Mouse (Mus musculus) bone marrow, adult 2 months (tissue): ENCODE measurements around the gene Mnd1. TPM values are rescaled to one million over a fixed set of nuclear protein-coding genes. Genes with fewer than 3 reads are reported as not detected.

Experiments
- H3K27ac ChIP-seq: fragments of 200-500 bp; 2 replicates; pipeline ENCODE4 v1.5.1; 2012; ENCODE audit warnings: low read depth, mild to moderate bottlenecking, control low read depth, inconsistent platforms, low read length; ENCODE audit not compliant: control insufficient read depth, poor library complexity, insufficient read depth
- H3K4me1 ChIP-seq: fragments of 200-500 bp; 2 replicates; pipeline ENCODE4 v1.6.1; 2011; ENCODE audit warnings: low read length; ENCODE audit not compliant: control insufficient read depth, insufficient read depth
- H3K4me3 ChIP-seq: fragments of 200-500 bp; replicated peaks from 2 replicates; pipeline ENCODE3; 2011; ENCODE audit warnings: mild to moderate bottlenecking, low read depth, low read length, control low read depth; ENCODE audit not compliant: control insufficient read depth
- CTCF ChIP-seq: fragments of 200-500 bp; IDR thresholded peaks from 2 replicates; pipeline ENCODE4 v1.5.1; 2011; ENCODE audit warnings: low read length, control low read depth; ENCODE audit not compliant: control insufficient read depth, insufficient read depth
- POLR2A ChIP-seq: fragments of 200-500 bp; IDR thresholded peaks from 2 replicates; pipeline ENCODE4 v1.6.1; 2011; ENCODE audit warnings: low read depth, mild to moderate bottlenecking, control low read depth, low read length, borderline replicate concordance; ENCODE audit not compliant: control insufficient read depth
- WGBS: fragments of 180-500 bp; shearing (Covaris S2); methylation state at CpG from one replicate; pipeline ENCODE4 v1.1.7; 2018; 5-methylcytosine and 5-hydroxymethylcytosine counted together
- polyA plus RNA-seq: library from polyadenylated mRNA; stranded (reverse); fragments of >200 nt; gene quantifications from 2 replicates; pipeline ENCODE4 v1.2.4, GENCODE M21; 2011; ENCODE audit warnings: low replicate concordance; ENCODE audit not compliant: missing spikeins, insufficient read depth, insufficient read length

Gene Mnd1
- polyA plus RNA-seq, 1 experiment = 11.7 TPM

DNA sequence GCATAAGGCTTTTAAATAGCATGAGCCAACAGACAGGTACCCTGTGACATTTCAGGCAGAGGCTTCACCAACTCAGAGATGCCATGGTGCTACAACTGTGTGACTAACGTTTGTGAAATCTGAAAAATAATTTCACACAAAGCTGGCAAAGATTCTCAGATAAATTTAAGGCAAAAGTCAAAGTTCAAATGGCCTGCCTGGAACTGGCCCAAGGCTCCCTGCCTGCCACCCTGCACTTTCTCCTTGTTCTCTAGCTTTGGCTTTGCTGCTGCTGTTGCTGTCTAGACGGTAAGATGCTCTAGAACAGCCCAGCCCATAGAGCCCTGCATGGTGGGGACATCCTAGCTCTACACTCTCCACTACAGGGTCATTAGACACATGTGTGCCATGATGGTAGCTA lies 49.5 kb downstream of the Mnd1 start:
- TF ChIP-seq CTCF (no peak), POLR2A (no peak)
- no peak overlapping the region for H3K27ac ChIP-seq
- H3K4me3 ChIP-seq = no peak overlapping the region
- WGBS = 80% methylated on average over 2 of the region's 2 CpGs
- H3K4me1 ChIP-seq = no peaks in the 10 kb centered on the region; the same call in 1 of the 2 replicates

DNA sequence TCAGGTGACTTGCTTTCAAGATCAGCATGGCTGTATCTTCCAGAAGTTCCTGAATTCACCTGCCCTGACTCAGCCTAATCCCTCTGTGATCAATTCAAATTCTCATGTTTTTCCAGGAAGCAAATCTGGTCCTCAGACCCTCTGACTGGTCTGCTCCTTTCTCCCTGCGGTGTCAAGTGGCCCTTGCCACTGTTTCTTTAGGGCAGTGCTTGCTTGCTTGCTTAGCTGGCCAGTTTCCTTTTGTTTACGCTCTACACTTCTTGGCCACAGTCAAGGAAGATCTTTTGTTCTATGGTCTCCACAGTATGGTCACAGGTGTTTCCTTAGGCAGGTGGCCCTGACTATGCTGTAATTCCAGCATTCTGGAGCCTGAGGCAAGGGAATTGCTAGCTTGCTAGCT lies 52.0 kb downstream of the Mnd1 start:
- Histone ChIP-seq H3K27ac (no peak overlapping the region), H3K4me3 (no peak overlapping the region), H3K4me1 (no peaks in the 10 kb centered on the region; the same call in 1 of the 2 replicates)
- 87% methylated on average over 2 of the region's 2 CpGs for WGBS
- TF ChIP-seq POLR2A (no peak), CTCF (no peak)

DNA sequence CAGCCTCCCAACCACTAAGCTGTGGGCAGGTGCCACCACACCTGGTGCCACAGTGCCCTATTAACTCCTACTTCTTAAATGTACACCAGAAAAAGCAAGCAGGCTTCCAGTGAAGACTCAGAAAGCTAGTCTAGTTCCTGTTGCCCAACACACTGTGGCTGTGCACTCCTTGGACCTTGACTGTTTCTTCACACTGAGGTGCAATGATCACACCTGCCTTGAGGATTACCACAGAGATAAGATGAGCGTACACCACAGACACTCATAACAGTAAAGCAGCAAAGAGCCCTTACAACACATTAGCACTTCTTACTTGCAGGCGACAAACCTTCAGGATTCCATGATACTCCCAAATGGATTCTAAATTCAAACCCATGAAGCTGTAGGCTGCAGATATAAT lies 62.7 kb downstream of the Mnd1 start:
- WGBS = 48% methylated on average over 2 of the region's 2 CpGs
- H3K27ac ChIP-seq = peak overlapping the region; percentile 56; the same call in 1 of the 2 replicates
- TF ChIP-seq POLR2A (no peak), CTCF (no peak)
- no peak overlapping the region for H3K4me3 ChIP-seq
- peaks cover 2% of the 10 kb centered on the region for H3K4me1 ChIP-seq

DNA sequence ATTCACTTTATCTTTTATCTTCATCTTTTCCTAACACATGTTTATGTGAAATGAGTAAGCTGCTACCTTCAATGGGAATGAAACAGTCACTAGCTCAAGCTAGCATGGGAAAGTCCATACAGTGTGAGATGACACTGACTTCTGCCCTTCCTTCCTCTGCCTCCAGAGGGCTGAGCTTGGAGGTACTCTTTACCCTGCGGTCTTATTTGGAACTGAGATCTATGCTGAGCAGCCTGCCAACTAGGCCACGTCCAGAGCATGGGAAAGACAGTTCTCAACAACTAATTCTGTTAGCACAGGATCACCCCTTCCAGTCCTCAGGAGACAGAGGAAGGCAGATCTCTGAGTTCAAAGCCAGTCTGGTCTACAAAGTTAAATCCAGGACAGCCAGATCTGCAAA lies 64.6 kb downstream of the Mnd1 start:
- WGBS = 46% methylated on average over 2 of the region's 2 CpGs
- H3K4me3 ChIP-seq = no peak overlapping the region
- peaks cover 2% of the 10 kb centered on the region for H3K4me1 ChIP-seq
- no peak overlapping the region for H3K27ac ChIP-seq
- peak; percentile 44; the same call in 1 of the 2 replicates for TF ChIP-seq CTCF
- no peak for TF ChIP-seq POLR2A

DNA sequence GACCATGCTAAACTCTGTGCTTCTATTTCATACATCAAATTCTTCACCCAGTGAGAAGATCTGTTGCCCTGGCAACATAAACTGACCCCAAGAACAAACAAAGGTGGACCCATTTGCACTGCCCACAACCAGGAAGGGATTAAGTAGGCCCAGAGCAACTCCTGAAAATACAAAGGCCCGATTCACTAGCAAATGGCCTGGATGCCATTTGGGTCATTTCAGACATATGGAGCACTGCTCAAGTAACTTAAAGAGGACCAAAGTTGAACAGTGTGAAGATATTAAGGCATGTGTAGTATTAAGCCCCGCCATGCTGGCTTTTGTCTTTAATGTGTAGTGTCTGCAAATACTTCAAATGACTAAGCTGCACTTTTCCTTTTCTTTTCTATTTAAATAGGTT lies 68.7 kb downstream of the Mnd1 start:
- WGBS = 91% methylated on average over 2 of the region's 2 CpGs
- H3K4me1 ChIP-seq = no peaks in the 10 kb centered on the region; the same call in 1 of the 2 replicates
- H3K4me3 ChIP-seq = no peak overlapping the region
- TF ChIP-seq CTCF = no peak
- TF ChIP-seq POLR2A = no peak
- no peak overlapping the region for H3K27ac ChIP-seq

DNA sequence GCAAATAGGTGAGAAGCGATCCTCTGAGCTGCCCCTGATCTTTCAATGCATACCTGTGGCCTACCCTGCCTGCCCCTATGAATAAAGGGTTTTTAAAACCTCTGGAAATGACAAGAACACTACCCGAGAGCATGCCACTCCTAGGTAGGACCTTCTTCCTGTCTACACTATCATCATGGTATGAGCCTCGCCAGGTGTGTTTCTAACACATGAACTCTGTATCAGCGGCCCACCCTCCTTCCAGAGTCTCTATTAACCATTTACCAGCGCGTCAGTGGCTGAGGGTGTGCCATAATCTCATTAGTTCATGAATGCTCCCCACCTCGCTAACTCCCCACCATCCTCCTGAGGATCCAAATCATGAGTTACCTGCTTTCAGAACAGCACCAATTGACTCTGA lies 69.2 kb downstream of the Mnd1 start:
- TF ChIP-seq POLR2A = no peak
- no peak for TF ChIP-seq CTCF
- Histone ChIP-seq H3K27ac (no peak overlapping the region), H3K4me1 (no peaks in the 10 kb centered on the region), H3K4me3 (no peak overlapping the region)
- WGBS = 88% methylated on average over 7 of the region's 7 CpGs

DNA sequence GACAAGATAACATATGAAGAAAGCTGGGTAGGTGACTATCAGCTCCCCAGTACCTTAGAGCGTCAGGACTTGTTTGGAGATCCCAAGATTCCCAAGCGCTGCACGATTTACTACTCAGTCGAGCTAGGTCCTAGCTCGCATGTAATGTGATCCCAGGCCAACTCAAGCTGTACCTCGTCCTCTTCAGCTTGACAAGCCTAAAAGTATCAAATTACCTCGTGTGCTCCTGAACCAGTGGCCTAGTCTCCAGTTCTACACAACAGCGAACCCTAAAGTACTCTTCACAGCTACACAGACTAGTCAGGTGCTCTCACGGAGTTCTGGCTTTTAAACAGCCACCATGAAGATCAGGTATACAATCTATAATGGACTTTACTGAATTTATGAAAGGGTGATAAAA lies 70.2 kb downstream of the Mnd1 start:
- no peak for TF ChIP-seq POLR2A
- TF ChIP-seq CTCF = no peak
- H3K4me3 ChIP-seq = no peak overlapping the region
- H3K27ac ChIP-seq = no peak overlapping the region
- no peaks in the 10 kb centered on the region for H3K4me1 ChIP-seq
- 88% methylated on average over 9 of the region's 9 CpGs for whole genome bisulfite sequencing

DNA sequence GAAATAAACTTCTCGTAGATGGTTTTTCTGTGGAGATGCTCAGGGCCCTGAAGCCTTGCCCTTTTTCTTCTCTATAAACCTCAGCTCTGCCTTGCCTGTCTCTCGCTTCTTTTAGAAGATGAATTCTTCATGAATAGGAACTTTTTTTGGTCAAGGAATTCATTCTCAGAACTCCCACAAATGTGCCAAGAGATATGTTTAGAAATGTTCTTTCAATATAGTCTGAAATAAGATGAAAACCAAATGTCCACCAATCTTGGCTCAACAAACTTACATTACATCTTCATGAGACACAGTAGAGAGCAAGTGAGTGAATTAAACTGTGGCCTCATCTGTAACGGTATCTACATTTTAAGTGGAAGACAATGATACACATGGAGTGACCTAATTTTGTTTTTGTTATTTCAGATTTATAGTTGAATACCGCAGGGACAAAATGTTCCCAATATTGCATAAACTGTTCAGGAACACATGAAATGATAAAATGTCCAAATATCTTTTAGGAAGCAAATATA lies 74.3 kb downstream of the Mnd1 start:
- Histone ChIP-seq H3K4me1 (peaks cover under 1% of the 10 kb centered on the region; the same call in 1 of the 2 replicates), H3K27ac (no peak overlapping the region), H3K4me3 (no peak overlapping the region)
- TF ChIP-seq CTCF = no peak
- WGBS = 89% methylated on average over 4 of the region's 4 CpGs

DNA sequence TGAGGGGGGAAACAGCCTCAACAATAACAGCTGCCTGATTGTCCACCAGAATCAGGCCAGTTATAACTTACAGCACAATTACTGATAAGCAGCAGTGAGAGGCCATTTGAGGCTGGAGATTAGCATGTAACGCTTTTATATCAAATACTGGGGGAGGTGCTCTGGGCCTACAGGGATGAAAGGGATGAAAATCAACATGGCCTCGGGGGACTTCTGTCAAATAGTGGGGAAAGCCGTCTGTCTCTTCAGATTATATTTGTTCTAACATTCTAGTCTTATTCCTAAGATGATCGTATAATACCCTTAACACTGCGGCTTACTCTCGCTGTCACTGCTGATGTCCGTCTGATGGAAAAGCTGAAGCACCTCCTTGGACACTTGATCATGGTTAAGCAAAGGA lies 75.5 kb downstream of the Mnd1 start:
- no peak for TF ChIP-seq POLR2A
- no peak for TF ChIP-seq CTCF
- 88% methylated on average over 7 of the region's 7 CpGs for WGBS
- H3K4me1 ChIP-seq = peaks cover 2% of the 10 kb centered on the region; the same call in 1 of the 2 replicates

More for the DNA sequence above, 75.5 kb downstream of the Mnd1 start:
- Histone ChIP-seq H3K27ac (no peak overlapping the region), H3K4me3 (no peak overlapping the region)
